In genomic region chr8:126699389-126699775, GRCm38 (mm10) we compare ENCODE assay signal across 8 mouse cellular contexts.
A peak's percentile ranks its signal among the peaks of the same experiment; 100 is the strongest.
DNase-seq lines count a peak whose midpoint lies in the region; ATAC-seq lines count a peak whose summit lies in the region.

No protein-coding gene starts in this region.

- peak overlapping the region; percentile 97 for H3K27ac ChIP-seq in kidney, embryonic 14.5 days (ENCODE audit: low read depth, low read length)
- peak overlapping the region; percentile 95 for H3K27ac ChIP-seq in embryonic facial prominence, embryonic 13.5 days
- peak overlapping the region; percentile 91 for H3K27ac ChIP-seq in limb, embryonic 12.5 days
- peak overlapping the region; percentile 89 for H3K27ac ChIP-seq in stomach, embryonic 15.5 days

- peak; percentile 63 for ATAC-seq in kidney, embryonic 14.5 days (ENCODE audit: low FRiP score, low TSS enrichment)
- ATAC-seq in embryonic facial prominence, embryonic 13.5 days (ENCODE audit: insufficient number of reproducible peaks, insufficient read depth, low FRiP score, low TSS enrichment, low read depth) = 0 out of 2 replicates have a peak, but pooled peaks have one; percentile 58
- ATAC-seq in limb, embryonic 12.5 days (ENCODE audit: insufficient number of reproducible peaks, insufficient read depth, low FRiP score, low TSS enrichment, low read depth) = peak; percentile 53; the same call in 1 of the 2 replicates
- ATAC-seq in stomach, embryonic 15.5 days (ENCODE audit: insufficient read depth, low FRiP score, low read depth) = peak; percentile 72; the same call in 1 of the 2 replicates

- no peak for DNase-seq in kidney, adult 11 months
- no peak for DNase-seq in layer of hippocampus, adult 9-11 months
- DNase-seq in cerebellum, adult 9-11 months = no peak
- DNase-seq in left cerebral cortex, adult 11 months (ENCODE audit: low spot score) = no peak

- 1% methylated on average over 6 of the region's 6 CpGs for WGBS in kidney, embryonic 14.5 days
- WGBS in embryonic facial prominence, embryonic 13.5 days = 6% methylated on average over 6 of the region's 6 CpGs
- 23% methylated on average over 6 of the region's 6 CpGs for WGBS in limb, embryonic 12.5 days
- 8% methylated on average over 6 of the region's 6 CpGs for WGBS in stomach, embryonic 15.5 days

- no peak overlapping the region for H3K4me3 ChIP-seq in kidney, embryonic 14.5 days (ENCODE audit: low read length)
- no peak overlapping the region for H3K4me3 ChIP-seq in embryonic facial prominence, embryonic 13.5 days
- H3K4me3 ChIP-seq in limb, embryonic 12.5 days (replicated peaks) = no peak overlapping the region
- no peak overlapping the region for H3K4me3 ChIP-seq in stomach, embryonic 15.5 days (replicated peaks)

- no peaks in the 10 kb centered on the region for H3K27me3 ChIP-seq in kidney, embryonic 14.5 days (ENCODE audit: control insufficient read depth, insufficient read depth, low read length)
- H3K27me3 ChIP-seq in embryonic facial prominence, embryonic 13.5 days = no peaks in the 10 kb centered on the region
- no peaks in the 10 kb centered on the region for H3K27me3 ChIP-seq in limb, embryonic 12.5 days
- H3K27me3 ChIP-seq in stomach, embryonic 15.5 days (replicated peaks) = no peaks in the 10 kb centered on the region

- no peaks in the 10 kb centered on the region for H3K36me3 ChIP-seq in kidney, embryonic 14.5 days (ENCODE audit: control insufficient read depth, insufficient read depth, low read length)
- H3K36me3 ChIP-seq in embryonic facial prominence, embryonic 13.5 days = no peaks in the 10 kb centered on the region
- H3K36me3 ChIP-seq in limb, embryonic 12.5 days = no peaks in the 10 kb centered on the region
- no peaks in the 10 kb centered on the region for H3K36me3 ChIP-seq in stomach, embryonic 15.5 days

- peak overlapping the region; percentile 14; the same call in 1 of the 2 replicates for H3K9ac ChIP-seq in kidney, embryonic 14.5 days (ENCODE audit: low read depth, low read length)
- H3K9ac ChIP-seq in embryonic facial prominence, embryonic 13.5 days = no peak overlapping the region
- no peak overlapping the region for H3K9ac ChIP-seq in limb, embryonic 12.5 days (replicated peaks)
- no peak overlapping the region for H3K9ac ChIP-seq in stomach, embryonic 15.5 days

- H3K9me3 ChIP-seq in kidney, embryonic 14.5 days (ENCODE audit: control insufficient read depth, low read length) = no peaks in the 10 kb centered on the region
- no peaks in the 10 kb centered on the region for H3K9me3 ChIP-seq in embryonic facial prominence, embryonic 13.5 days
- H3K9me3 ChIP-seq in limb, embryonic 12.5 days = no peaks in the 10 kb centered on the region
- no peaks in the 10 kb centered on the region for H3K9me3 ChIP-seq in stomach, embryonic 15.5 days

- 0 out of 2 replicates have a peak overlapping the region, but pooled peaks have one; percentile 0 for H3K4me2 ChIP-seq in kidney, embryonic 14.5 days (replicated peaks; ENCODE audit: low read depth, low read length)
- H3K4me2 ChIP-seq in embryonic facial prominence, embryonic 13.5 days = no peak overlapping the region; the same call in 1 of the 2 replicates
- H3K4me2 ChIP-seq in limb, embryonic 12.5 days = 0 out of 2 replicates have a peak overlapping the region, but pooled peaks have one; percentile 17
- 0 out of 2 replicates have a peak overlapping the region, but pooled peaks have one; percentile 0 for H3K4me2 ChIP-seq in stomach, embryonic 15.5 days

- H3K4me1 ChIP-seq in kidney, embryonic 14.5 days (ENCODE audit: control insufficient read depth, insufficient read depth, low read length) = peaks cover 20% of the 10 kb centered on the region
- H3K4me1 ChIP-seq in embryonic facial prominence, embryonic 13.5 days = peaks cover 37% of the 10 kb centered on the region
- H3K4me1 ChIP-seq in limb, embryonic 12.5 days (replicated peaks) = peaks cover 25% of the 10 kb centered on the region
- peaks cover 18% of the 10 kb centered on the region for H3K4me1 ChIP-seq in stomach, embryonic 15.5 days
